Mouse (Mus musculus): ENCODE measurements around the gene Nfib. TPM values are rescaled to one million over a fixed set of nuclear protein-coding genes. Genes with fewer than 3 reads are reported as not detected.

Nfib gene
- polyA plus RNA-seq, 1 experiment from 2014 or later: 164 TPM

DNA sequence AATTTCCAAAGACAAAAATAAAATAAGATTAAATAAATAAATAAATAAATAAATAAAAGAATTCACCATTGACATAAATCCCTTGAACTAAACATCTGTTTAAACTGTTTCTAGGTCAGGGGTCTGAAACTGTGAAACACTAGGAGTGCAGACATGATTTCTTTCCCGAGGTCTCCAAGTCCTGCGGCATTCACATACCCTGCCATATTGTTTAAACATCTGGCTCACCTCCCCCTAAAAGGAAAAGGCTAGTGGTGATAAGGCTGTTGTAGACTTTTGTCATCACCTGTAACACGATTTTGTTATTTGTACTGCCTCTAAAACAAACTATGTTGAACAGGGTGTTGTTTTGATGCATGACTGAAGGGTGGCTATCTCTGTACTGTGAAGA, 249.2 kb downstream of the Nfib start:
- Histone ChIP-seq H3K27ac (ENCODE audit: low read depth, low read length) (no peak overlapping the region), H3K9me3 (replicated peaks; ENCODE audit: control insufficient read depth, low read length) (no peaks in the 10 kb centered on the region), H3K4me3 (ENCODE audit: low read depth, low read length) (no peak overlapping the region), H3K4me2 (ENCODE audit: low read length) (no peak overlapping the region), H3K9ac (ENCODE audit: low read length) (no peak overlapping the region), H3K36me3 (ENCODE audit: control insufficient read depth, insufficient read depth, low read length) (peaks cover 8% of the 10 kb centered on the region; the same call in 1 of the 2 replicates), H3K4me1 (ENCODE audit: control insufficient read depth, insufficient read depth, low read length) (peaks cover 21% of the 10 kb centered on the region), H3K27me3 (replicated peaks; ENCODE audit: control insufficient read depth, insufficient read depth, low read length) (no peaks in the 10 kb centered on the region)
- DNase-seq (ENCODE audit: low spot score) (no peak), ATAC-seq (no peak)
- WGBS: 76% methylated on average over 3 of the region's 3 CpGs

DNA sequence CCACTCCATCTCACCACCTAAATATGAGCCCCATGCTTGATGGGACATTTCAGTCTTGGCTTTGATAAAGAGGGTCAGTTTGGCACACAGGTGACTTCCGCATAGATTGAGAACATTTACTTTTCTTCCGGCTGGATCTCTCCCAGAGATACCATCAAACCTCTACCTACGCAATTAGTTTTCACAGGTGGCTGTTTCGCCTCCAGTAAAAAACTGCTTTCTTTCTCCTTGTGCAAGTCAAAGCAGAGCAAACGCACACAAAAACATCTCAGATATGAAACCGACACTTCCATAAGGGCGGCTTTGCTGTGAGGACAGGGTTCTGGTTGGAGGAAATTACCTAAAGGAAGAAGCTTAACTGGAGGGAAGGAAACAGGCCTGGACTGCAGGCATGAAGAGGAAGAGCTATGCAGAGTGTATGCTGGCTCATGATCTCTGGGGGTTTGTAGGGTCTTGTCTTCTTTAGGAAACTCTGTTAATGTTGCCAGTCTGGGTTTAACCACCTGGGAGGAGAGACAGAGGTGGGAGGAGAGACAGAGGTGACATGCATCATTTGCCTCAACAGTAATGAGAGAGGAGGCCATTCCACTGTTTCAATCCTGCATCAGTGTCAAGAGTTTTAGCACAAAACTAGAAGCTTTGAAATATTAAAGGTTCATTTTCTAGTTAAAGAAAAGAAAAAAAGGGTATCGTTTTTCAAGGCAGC, 249.8 kb downstream of the Nfib start:
- 94% methylated on average over 8 of the region's 8 CpGs for WGBS
- no peak overlapping the region for H3K4me3 ChIP-seq (ENCODE audit: low read depth, low read length)
- no peaks in the 10 kb centered on the region for H3K9me3 ChIP-seq (replicated peaks; ENCODE audit: control insufficient read depth, low read length)
- H3K9ac ChIP-seq (ENCODE audit: low read length): no peak overlapping the region
- H3K4me2 ChIP-seq (ENCODE audit: low read length): no peak overlapping the region
- DNase-seq (ENCODE audit: low spot score) (no peak), ATAC-seq (no peak)
- peaks cover 8% of the 10 kb centered on the region; the same call in 1 of the 2 replicates for H3K36me3 ChIP-seq (ENCODE audit: control insufficient read depth, insufficient read depth, low read length)
- H3K27me3 ChIP-seq (replicated peaks; ENCODE audit: control insufficient read depth, insufficient read depth, low read length): no peaks in the 10 kb centered on the region
- peaks cover 19% of the 10 kb centered on the region for H3K4me1 ChIP-seq (ENCODE audit: control insufficient read depth, insufficient read depth, low read length)
- H3K27ac ChIP-seq (ENCODE audit: low read depth, low read length): no peak overlapping the region

DNA sequence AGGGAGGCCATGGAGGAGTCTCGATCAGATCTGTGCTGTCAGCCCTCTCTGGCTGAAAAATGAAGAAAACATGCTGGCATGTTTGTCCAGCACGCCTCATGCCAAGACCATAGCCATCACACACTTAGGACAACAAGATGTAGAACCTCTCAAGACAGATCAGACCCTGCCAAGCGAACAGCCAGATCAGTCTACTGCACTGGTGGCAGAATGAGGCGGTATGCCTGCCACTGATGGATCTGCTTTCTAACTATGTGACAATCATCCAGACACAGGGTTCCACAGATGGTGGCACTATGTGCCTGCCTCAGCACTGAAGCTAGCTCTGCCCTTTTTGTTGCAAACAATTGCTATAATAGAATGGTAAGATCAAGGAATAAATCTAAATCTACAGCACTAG, 250.6 kb downstream of the Nfib start:
- peaks cover 12% of the 10 kb centered on the region for H3K4me1 ChIP-seq (ENCODE audit: control insufficient read depth, insufficient read depth, low read length)
- peak; percentile 30; the same call in 1 of the 2 replicates for ATAC-seq
- no peaks in the 10 kb centered on the region for H3K27me3 ChIP-seq (replicated peaks; ENCODE audit: control insufficient read depth, insufficient read depth, low read length)
- no peak overlapping the region for H3K9ac ChIP-seq (ENCODE audit: low read length)
- no peaks in the 10 kb centered on the region for H3K9me3 ChIP-seq (replicated peaks; ENCODE audit: control insufficient read depth, low read length)
- DNase-seq (ENCODE audit: low spot score): no peak
- H3K4me2 ChIP-seq (ENCODE audit: low read length): no peak overlapping the region
- WGBS: 82% methylated on average over 4 of the region's 4 CpGs
- no peak overlapping the region for H3K27ac ChIP-seq (ENCODE audit: low read depth, low read length)
- H3K36me3 ChIP-seq (ENCODE audit: control insufficient read depth, insufficient read depth, low read length): peaks cover 8% of the 10 kb centered on the region; the same call in 1 of the 2 replicates
- H3K4me3 ChIP-seq (ENCODE audit: low read depth, low read length): no peak overlapping the region

DNA sequence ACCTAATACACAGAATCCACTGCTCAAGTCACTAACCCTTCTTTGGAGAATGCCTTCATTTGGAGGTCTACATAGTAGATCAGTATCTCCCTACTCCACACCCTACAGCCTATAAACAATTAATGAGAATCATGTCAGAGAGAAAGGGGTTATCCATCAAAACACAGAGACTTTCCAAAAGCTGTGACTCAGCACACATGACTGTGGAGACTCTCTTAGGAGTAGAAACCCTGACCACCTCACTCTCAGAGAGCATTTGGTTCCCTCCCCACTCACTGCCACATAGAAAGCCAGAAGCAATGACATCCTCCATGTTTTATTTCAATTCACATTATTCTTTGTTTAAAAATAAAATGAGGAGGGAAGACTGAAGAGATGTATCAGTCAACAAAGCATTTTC, 252.2 kb downstream of the Nfib start:
- ATAC-seq (no peak), DNase-seq (ENCODE audit: low spot score) (no peak)
- Histone ChIP-seq H3K4me3 (ENCODE audit: low read depth, low read length) (no peak overlapping the region), H3K36me3 (ENCODE audit: control insufficient read depth, insufficient read depth, low read length) (peaks cover 8% of the 10 kb centered on the region; the same call in 1 of the 2 replicates), H3K27me3 (replicated peaks; ENCODE audit: control insufficient read depth, insufficient read depth, low read length) (no peaks in the 10 kb centered on the region), H3K9ac (ENCODE audit: low read length) (no peak overlapping the region), H3K9me3 (replicated peaks; ENCODE audit: control insufficient read depth, low read length) (no peaks in the 10 kb centered on the region), H3K4me2 (ENCODE audit: low read length) (no peak overlapping the region), H3K27ac (ENCODE audit: low read depth, low read length) (no peak overlapping the region), H3K4me1 (ENCODE audit: control insufficient read depth, insufficient read depth, low read length) (peaks cover 15% of the 10 kb centered on the region)

DNA sequence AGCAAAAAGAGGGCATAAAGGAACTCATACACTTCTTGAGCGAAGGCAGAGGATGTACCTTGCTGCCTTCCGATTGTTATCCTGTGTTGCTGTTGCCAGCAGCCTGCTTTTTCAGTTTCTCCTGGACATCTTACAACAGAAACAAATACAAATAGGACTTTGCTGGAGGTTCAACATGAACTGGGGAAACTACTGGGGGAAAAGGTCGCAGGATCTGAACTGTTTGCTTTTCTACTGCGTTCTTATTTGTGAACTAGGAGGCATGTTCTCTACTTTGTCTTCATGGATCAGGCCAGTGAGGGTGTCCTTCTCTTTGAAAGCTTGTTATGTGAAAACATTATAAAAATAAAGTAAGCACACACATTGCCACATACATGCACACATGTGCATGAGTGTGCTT, 252.6 kb downstream of the Nfib start:
- H3K36me3 ChIP-seq (ENCODE audit: control insufficient read depth, insufficient read depth, low read length): peaks cover 8% of the 10 kb centered on the region; the same call in 1 of the 2 replicates
- no peak overlapping the region for H3K4me3 ChIP-seq (ENCODE audit: low read depth, low read length)
- no peak overlapping the region for H3K27ac ChIP-seq (ENCODE audit: low read depth, low read length)
- no peaks in the 10 kb centered on the region for H3K27me3 ChIP-seq (replicated peaks; ENCODE audit: control insufficient read depth, insufficient read depth, low read length)
- H3K9me3 ChIP-seq (replicated peaks; ENCODE audit: control insufficient read depth, low read length): no peaks in the 10 kb centered on the region
- no peak overlapping the region for H3K4me2 ChIP-seq (ENCODE audit: low read length)
- ATAC-seq (no peak), DNase-seq (ENCODE audit: low spot score) (no peak)
- H3K4me1 ChIP-seq (ENCODE audit: control insufficient read depth, insufficient read depth, low read length): peaks cover 14% of the 10 kb centered on the region
- WGBS: 91% methylated on average over 4 of the region's 4 CpGs
- no peak overlapping the region for H3K9ac ChIP-seq (ENCODE audit: low read length)

DNA sequence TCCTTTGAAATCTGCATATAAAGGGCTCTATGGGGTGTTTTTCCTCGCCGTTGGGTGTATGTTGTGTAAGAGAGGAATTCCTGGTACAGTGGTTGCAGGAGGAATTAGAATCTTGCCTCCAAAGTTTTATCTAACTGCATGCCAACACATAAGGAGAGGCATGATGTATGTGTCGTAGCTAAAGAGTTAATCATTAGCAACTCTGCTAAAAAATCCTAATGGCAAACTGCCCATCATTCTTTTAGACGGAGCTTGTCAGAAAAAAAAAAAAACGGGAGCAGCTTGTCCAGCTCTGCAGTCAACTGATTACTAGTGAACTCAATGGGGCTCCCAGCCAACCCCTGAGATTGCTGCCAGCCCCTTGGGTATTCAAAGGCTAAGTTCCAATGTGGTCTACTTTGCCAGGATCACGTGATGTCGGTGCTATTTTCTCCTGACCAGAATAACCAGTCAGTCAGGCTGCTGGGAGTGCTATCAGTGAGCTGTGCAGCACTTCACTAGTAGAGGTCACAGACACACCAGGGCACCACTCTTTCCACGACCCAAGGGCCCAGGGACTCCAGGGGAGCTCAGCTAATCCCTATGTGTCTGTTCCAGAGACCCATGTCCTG, 258.4 kb downstream of the Nfib start:
- no peaks in the 10 kb centered on the region for H3K9me3 ChIP-seq (replicated peaks; ENCODE audit: control insufficient read depth, low read length)
- ATAC-seq (peak; percentile 88), DNase-seq (ENCODE audit: low spot score) (peak; percentile 92)
- H3K9ac ChIP-seq (ENCODE audit: low read length): no peak overlapping the region
- H3K4me1 ChIP-seq (ENCODE audit: control insufficient read depth, insufficient read depth, low read length): peaks cover 42% of the 10 kb centered on the region
- no peaks in the 10 kb centered on the region for H3K27me3 ChIP-seq (replicated peaks; ENCODE audit: control insufficient read depth, insufficient read depth, low read length)
- H3K4me2 ChIP-seq (ENCODE audit: low read length): peak overlapping the region; percentile 19; the same call in 1 of the 2 replicates
- 6% methylated on average over 8 of the region's 8 CpGs for WGBS
- H3K27ac ChIP-seq (ENCODE audit: low read depth, low read length): peak overlapping the region; percentile 59; the same call in 1 of the 2 replicates
- no peak overlapping the region for H3K4me3 ChIP-seq (ENCODE audit: low read depth, low read length)
- peaks cover 6% of the 10 kb centered on the region; the same call in 1 of the 2 replicates for H3K36me3 ChIP-seq (ENCODE audit: control insufficient read depth, insufficient read depth, low read length)

DNA sequence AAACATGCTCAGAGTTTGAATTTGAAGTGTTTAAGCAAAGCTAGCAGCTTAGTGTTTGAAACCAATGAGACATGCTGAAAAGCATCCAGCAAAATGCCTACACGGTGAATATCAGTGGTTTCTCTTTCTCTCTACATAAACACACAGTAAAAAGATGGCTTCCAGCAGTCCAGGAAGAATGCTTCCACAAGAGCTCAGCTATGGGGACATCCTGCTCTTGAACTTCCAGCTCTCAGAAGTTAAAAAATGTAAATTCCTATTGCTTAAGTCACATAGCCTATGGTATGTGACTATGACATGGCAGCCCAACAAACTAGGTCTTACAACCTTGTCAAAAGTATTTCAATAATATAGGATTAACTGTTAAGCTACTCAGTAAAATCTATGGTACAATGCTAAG, 261.5 kb downstream of the Nfib start:
- H3K27ac ChIP-seq (ENCODE audit: low read depth, low read length): no peak overlapping the region
- no peak overlapping the region for H3K9ac ChIP-seq (ENCODE audit: low read length)
- WGBS: 74% methylated on average over 1 of the region's 1 CpGs
- H3K4me1 ChIP-seq (ENCODE audit: control insufficient read depth, insufficient read depth, low read length): peaks cover 47% of the 10 kb centered on the region
- no peaks in the 10 kb centered on the region for H3K27me3 ChIP-seq (replicated peaks; ENCODE audit: control insufficient read depth, insufficient read depth, low read length)
- DNase-seq (ENCODE audit: low spot score): no peak
- H3K9me3 ChIP-seq (replicated peaks; ENCODE audit: control insufficient read depth, low read length): no peaks in the 10 kb centered on the region
- H3K4me3 ChIP-seq (ENCODE audit: low read depth, low read length): no peak overlapping the region
- H3K36me3 ChIP-seq (ENCODE audit: control insufficient read depth, insufficient read depth, low read length): peaks cover 6% of the 10 kb centered on the region; the same call in 1 of the 2 replicates
- H3K4me2 ChIP-seq (ENCODE audit: low read length): no peak overlapping the region
- ATAC-seq: no peak

DNA sequence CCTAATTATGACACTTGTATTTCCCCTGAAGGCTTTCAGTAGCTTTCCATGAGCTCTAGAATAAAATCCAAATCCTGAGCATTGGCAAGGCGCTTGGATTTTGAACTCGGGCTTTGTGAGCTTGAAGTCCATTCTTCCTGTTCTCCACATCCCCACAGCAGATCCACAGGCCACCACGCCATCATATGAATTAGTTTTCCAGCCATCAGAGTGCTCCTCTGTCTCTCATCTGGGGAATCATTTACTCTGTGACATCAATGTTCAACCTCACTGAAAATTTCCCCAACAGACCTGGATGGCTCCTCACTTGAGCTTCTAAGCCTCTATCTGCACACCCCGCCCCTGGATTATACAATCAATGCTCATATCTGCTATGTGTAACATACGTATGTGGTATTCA, 262.1 kb downstream of the Nfib start:
- no peaks in the 10 kb centered on the region for H3K27me3 ChIP-seq (replicated peaks; ENCODE audit: control insufficient read depth, insufficient read depth, low read length)
- no peak overlapping the region for H3K27ac ChIP-seq (ENCODE audit: low read depth, low read length)
- H3K9ac ChIP-seq (ENCODE audit: low read length): no peak overlapping the region
- H3K9me3 ChIP-seq (replicated peaks; ENCODE audit: control insufficient read depth, low read length): no peaks in the 10 kb centered on the region
- no peak for DNase-seq (ENCODE audit: low spot score)
- H3K36me3 ChIP-seq (ENCODE audit: control insufficient read depth, insufficient read depth, low read length): peaks cover 6% of the 10 kb centered on the region; the same call in 1 of the 2 replicates
- H3K4me1 ChIP-seq (ENCODE audit: control insufficient read depth, insufficient read depth, low read length): peaks cover 43% of the 10 kb centered on the region
- 92% methylated on average over 5 of the region's 5 CpGs for WGBS
- no peak for ATAC-seq
- H3K4me3 ChIP-seq (ENCODE audit: low read depth, low read length): no peak overlapping the region
- H3K4me2 ChIP-seq (ENCODE audit: low read length): no peak overlapping the region

DNA sequence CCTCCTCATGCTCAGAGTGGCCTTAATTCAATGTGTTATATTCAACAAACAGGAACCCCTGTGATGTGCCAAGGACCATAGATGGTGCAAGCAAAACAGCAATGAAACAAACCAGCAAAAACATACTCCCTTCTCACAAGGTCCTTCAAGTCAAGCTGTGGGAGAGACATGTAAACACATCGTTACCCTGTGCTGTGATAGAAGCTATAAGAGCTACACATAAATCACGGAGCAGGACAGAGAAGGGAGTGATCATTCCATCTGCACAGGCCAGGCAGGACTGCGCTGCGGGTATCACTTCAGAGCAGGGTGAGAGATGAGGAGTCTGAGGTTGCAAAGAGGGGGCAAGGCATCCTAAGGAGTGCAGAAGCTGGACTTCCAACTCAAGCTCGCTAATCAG, 262.5 kb downstream of the Nfib start:
- H3K4me2 ChIP-seq (ENCODE audit: low read length): no peak overlapping the region
- WGBS: 69% methylated on average over 5 of the region's 5 CpGs
- H3K36me3 ChIP-seq (ENCODE audit: control insufficient read depth, insufficient read depth, low read length): peaks cover 6% of the 10 kb centered on the region; the same call in 1 of the 2 replicates
- no peaks in the 10 kb centered on the region for H3K27me3 ChIP-seq (replicated peaks; ENCODE audit: control insufficient read depth, insufficient read depth, low read length)
- ATAC-seq: no peak
- no peak overlapping the region for H3K9ac ChIP-seq (ENCODE audit: low read length)
- no peaks in the 10 kb centered on the region for H3K9me3 ChIP-seq (replicated peaks; ENCODE audit: control insufficient read depth, low read length)
- peaks cover 45% of the 10 kb centered on the region for H3K4me1 ChIP-seq (ENCODE audit: control insufficient read depth, insufficient read depth, low read length)
- no peak overlapping the region for H3K27ac ChIP-seq (ENCODE audit: low read depth, low read length)
- H3K4me3 ChIP-seq (ENCODE audit: low read depth, low read length): no peak overlapping the region
- no peak for DNase-seq (ENCODE audit: low spot score)

Data from forebrain, embryonic 14.5 days (tissue).